In the genomic region with DNA sequence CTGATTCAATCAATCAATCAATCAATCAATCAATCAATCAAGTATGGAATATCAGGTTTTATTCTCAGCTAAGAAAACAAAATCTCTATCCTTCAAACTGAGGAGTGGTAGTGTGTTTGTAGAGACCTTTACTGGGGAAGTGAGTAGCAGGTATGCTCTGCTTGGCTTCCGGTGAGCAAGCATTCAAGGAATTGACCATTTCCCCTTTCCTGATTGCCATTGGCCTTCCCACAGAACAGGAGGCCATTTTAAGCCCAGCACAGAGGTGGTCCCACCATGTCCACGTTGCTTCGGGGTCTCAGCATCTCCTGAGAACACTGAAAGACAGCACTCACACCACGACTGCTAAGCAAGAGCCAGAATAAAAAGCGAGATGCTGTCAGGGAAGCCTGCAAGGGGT, we compare ENCODE assay signal across 14 mouse cellular contexts.
DNase-seq lines count a peak whose midpoint lies in the region; ATAC-seq and TF ChIP-seq lines count a peak whose summit lies in the region.
"Had no signal": no experiment of that assay in that cellular context is flagged by ENCODE, and none has a peak within 500 bp of the region (broad histone marks: within the 10 kb centered on the region; RNA-seq: fewer than 3 reads in every experiment).

No protein-coding gene starts in this region.

- no peak for DNase-seq in forebrain, postnatal 0 days
- DNase-seq in forebrain, embryonic 14.5 days (ENCODE audit: low spot score): no peak
- no peak for DNase-seq in kidney, postnatal 4 days
- no peak for DNase-seq in neural tube, embryonic 10.5 days (ENCODE audit: extremely low spot score, low spot score)
- DNase-seq in thymus, postnatal 14 days: no peak
- DNase-seq: adrenal gland, postnatal 36 days; cerebellum, adult 9-11 months; gastrocnemius, postnatal 14 days; kidney, postnatal 25 days had no signal

- H3K9me3 ChIP-seq in forebrain, postnatal 0 days (ENCODE audit: low read length): no peaks in the 10 kb centered on the region
- no peaks in the 10 kb centered on the region for H3K9me3 ChIP-seq in forebrain, embryonic 14.5 days (replicated peaks; ENCODE audit: control insufficient read depth, low read length)
- H3K9me3 ChIP-seq in kidney, embryonic 15.5 days (replicated peaks): no peaks in the 10 kb centered on the region
- H3K9me3 ChIP-seq in neural tube, embryonic 13.5 days: no peaks in the 10 kb centered on the region

- no peaks in the 10 kb centered on the region for H3K36me3 ChIP-seq in forebrain, postnatal 0 days (ENCODE audit: insufficient read depth)
- no peaks in the 10 kb centered on the region for H3K36me3 ChIP-seq in forebrain, embryonic 14.5 days (ENCODE audit: control insufficient read depth, insufficient read depth, low read length)
- H3K36me3 ChIP-seq in kidney, embryonic 15.5 days: no peaks in the 10 kb centered on the region
- H3K36me3 ChIP-seq in neural tube, embryonic 13.5 days: no peaks in the 10 kb centered on the region

- no peak for TF ChIP-seq CTCF in forebrain, postnatal 0 days (IDR thresholded peaks at IDR 0.05; ENCODE audit: low read depth)

- H3K4me1 ChIP-seq in forebrain, postnatal 0 days (ENCODE audit: insufficient read depth): peaks cover 10% of the 10 kb centered on the region
- H3K4me1 ChIP-seq in forebrain, embryonic 14.5 days (ENCODE audit: control insufficient read depth, insufficient read depth, low read length): no peaks in the 10 kb centered on the region
- H3K4me1 ChIP-seq in kidney, embryonic 15.5 days: peaks cover 9% of the 10 kb centered on the region
- H3K4me1 ChIP-seq in neural tube, embryonic 13.5 days (replicated peaks): peaks cover 19% of the 10 kb centered on the region; the same call in 1 of the 2 replicates

- H3K27me3 ChIP-seq in forebrain, postnatal 0 days (ENCODE audit: insufficient read depth, low read length): no peaks in the 10 kb centered on the region
- H3K27me3 ChIP-seq in forebrain, embryonic 14.5 days (replicated peaks; ENCODE audit: control insufficient read depth, insufficient read depth, low read length): no peaks in the 10 kb centered on the region
- no peaks in the 10 kb centered on the region for H3K27me3 ChIP-seq in kidney, embryonic 15.5 days
- no peaks in the 10 kb centered on the region for H3K27me3 ChIP-seq in neural tube, embryonic 13.5 days
- H3K27me3 ChIP-seq: Patski had no signal

- no peak overlapping the region for H3K27ac ChIP-seq in forebrain, postnatal 0 days (ENCODE audit: low read depth, low read length)
- H3K27ac ChIP-seq in forebrain, embryonic 14.5 days (ENCODE audit: low read depth, low read length): no peak overlapping the region
- peak overlapping the region; percentile 41; the same call in 1 of the 2 replicates for H3K27ac ChIP-seq in kidney, embryonic 15.5 days
- H3K27ac ChIP-seq in neural tube, embryonic 13.5 days (replicated peaks): no peak overlapping the region

- no peak overlapping the region for H3K4me3 ChIP-seq in forebrain, postnatal 0 days (ENCODE audit: low read depth, low read length)
- no peak overlapping the region for H3K4me3 ChIP-seq in forebrain, embryonic 14.5 days (ENCODE audit: low read depth, low read length)
- no peak overlapping the region for H3K4me3 ChIP-seq in kidney, embryonic 15.5 days (replicated peaks)
- H3K4me3 ChIP-seq in neural tube, embryonic 13.5 days: no peak overlapping the region
- H3K4me3 ChIP-seq: erythroblast, embryonic 14.5 days had no signal

- no peak for ATAC-seq in forebrain, postnatal 0 days
- no peak for ATAC-seq in forebrain, embryonic 14.5 days
- no peak for ATAC-seq in kidney, embryonic 15.5 days (replicated peaks; ENCODE audit: low FRiP score)
- no peak for ATAC-seq in neural tube, embryonic 13.5 days (ENCODE audit: low read depth)
- ATAC-seq in CD4-positive, CD25-positive, alpha-beta regulatory T cell, adult 4 months: no peak

- H3K9ac ChIP-seq in forebrain, postnatal 0 days: 0 out of 2 replicates have a peak overlapping the region, but pooled peaks have one; percentile 10
- no peak overlapping the region for H3K9ac ChIP-seq in forebrain, embryonic 14.5 days (ENCODE audit: low read length)
- H3K9ac ChIP-seq in kidney, embryonic 15.5 days: no peak overlapping the region
- H3K9ac ChIP-seq in neural tube, embryonic 13.5 days: no peak overlapping the region

- H3K4me2 ChIP-seq in forebrain, postnatal 0 days (ENCODE audit: low read depth): no peak overlapping the region
- H3K4me2 ChIP-seq in forebrain, embryonic 14.5 days (ENCODE audit: low read length): no peak overlapping the region
- H3K4me2 ChIP-seq in kidney, embryonic 15.5 days: peak overlapping the region; percentile 28
- peak overlapping the region; percentile 24; the same call in 1 of the 2 replicates for H3K4me2 ChIP-seq in neural tube, embryonic 13.5 days

- 42% methylated on average over 5 of the region's 5 CpGs for WGBS in forebrain, postnatal 0 days
- 70% methylated on average over 5 of the region's 5 CpGs for WGBS in forebrain, embryonic 14.5 days
- whole genome bisulfite sequencing in kidney, embryonic 15.5 days: 45% methylated on average over 5 of the region's 5 CpGs
- WGBS in neural tube, embryonic 13.5 days: 60% methylated on average over 5 of the region's 5 CpGs

Comparison
In these comparisons a context has a peak if more than half of its experiments do, and no peak if none do; other contexts are left out.
1. H3K4me2 ChIP-seq: peak in kidney, embryonic 15.5 days (single experiment) and neural tube, embryonic 13.5 days (single experiment); none in forebrain, postnatal 0 days (single experiment) and forebrain, embryonic 14.5 days (single experiment).